Mouse (Mus musculus) neural tube, embryonic 12.5 days (tissue): Measurements from ENCODE around the gene Isoc2a. TPM values are rescaled to one million over a fixed set of nuclear protein-coding genes. Genes with fewer than 3 reads are reported as not detected.
"Not testable (repeated sequence)": the region's sequence is repeated elsewhere in the genome, so short reads cannot be mapped to it uniquely, and the experiment has no call there.

Source experiments
- ATAC-seq: fragments of 200-750 bp; cut with Nextera tagmentation; 2 replicates; pipeline ENCODE4 v1.8.0; 2017; ENCODE audit warnings: low read depth, mild to moderate bottlenecking, moderate TSS enrichment, moderate library complexity; ENCODE audit not compliant: low FRiP score
- H3K27ac ChIP-seq: fragments of 300-500 bp; sonication (generic); 2 replicates; pipeline ENCODE4 v1.5.1; 2016
- H3K27me3 ChIP-seq: fragments of 300-500 bp; sonication (generic); replicated peaks from 2 replicates; pipeline ENCODE4 v1.6.1; 2016; ENCODE audit warnings: mild to moderate bottlenecking
- H3K36me3 ChIP-seq: fragments of 300-500 bp; sonication (generic); 2 replicates; pipeline ENCODE4 v1.6.1; 2016; ENCODE audit warnings: mild to moderate bottlenecking
- H3K4me1 ChIP-seq: fragments of 300-500 bp; sonication (generic); 2 replicates; pipeline ENCODE4 v1.6.1; 2016
- H3K4me2 ChIP-seq: fragments of 300-500 bp; sonication (generic); replicated peaks from 2 replicates; pipeline ENCODE4 v1.6.1; 2016; ENCODE audit warnings: mild to moderate bottlenecking
- H3K4me3 ChIP-seq: fragments of 300-500 bp; sonication (generic); 2 replicates; pipeline ENCODE4 v1.5.1; 2016
- H3K9ac ChIP-seq: fragments of 300-500 bp; sonication (generic); 2 replicates; pipeline ENCODE4 v1.6.1; 2016; ENCODE audit warnings: mild to moderate bottlenecking
- H3K9me3 ChIP-seq: fragments of 300-500 bp; sonication (generic); 2 replicates; pipeline ENCODE4 v1.6.1; 2016; ENCODE audit warnings: mild to moderate bottlenecking
- WGBS: fragments of 180-500 bp; shearing (Covaris S2); methylation state at CpG from one replicate; pipeline ENCODE4 v1.1.7; 2016; 5-methylcytosine and 5-hydroxymethylcytosine counted together
- polyA plus RNA-seq: library from polyadenylated mRNA; unstranded; fragments of >200 nt; fragmentation: Nextera tagmentation; extraction: Ambion mirVana; gene quantifications from 2 replicates; pipeline ENCODE4 v1.2.1, GENCODE M21; 2016

The Isoc2a gene
- polyA plus RNA-seq, 1 experiment from 2014 or later: 0.93 TPM

DNA sequence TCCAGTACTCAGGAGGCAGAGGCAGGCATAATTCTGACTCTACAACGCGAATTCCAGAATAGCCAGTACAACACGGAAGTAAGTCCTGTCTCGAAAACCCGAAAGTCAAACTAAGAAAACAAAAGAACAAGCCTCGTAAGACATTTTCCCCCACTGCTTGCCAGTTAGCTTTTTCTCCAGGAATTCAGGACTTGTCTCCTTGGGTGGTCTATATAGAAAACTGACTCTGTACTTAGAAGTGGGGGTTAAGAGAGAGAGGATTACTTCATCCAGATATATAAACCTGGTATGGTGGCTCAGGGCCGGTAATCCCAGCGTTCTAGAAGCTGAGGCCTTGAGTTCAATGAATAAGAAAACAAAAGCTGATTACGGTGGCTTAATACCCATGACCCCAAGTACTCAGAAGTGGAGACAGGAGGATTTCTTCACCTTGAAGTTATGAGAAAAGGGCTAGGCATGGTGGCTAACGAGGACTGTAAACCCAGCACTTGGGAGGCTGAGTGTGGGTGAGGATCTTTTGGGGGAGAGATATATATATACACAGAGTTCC is 10.2 kb upstream of the Isoc2a start:
- Histone ChIP-seq H3K36me3 (no peaks in the 10 kb centered on the region), H3K9ac (peak overlapping the region; percentile 47), H3K4me1 (peaks cover 9% of the 10 kb centered on the region), H3K27ac (peak overlapping the region; percentile 50; the same call in 1 of the 2 replicates), H3K4me3 (peak overlapping the region; percentile 55), H3K27me3 (no peaks in the 10 kb centered on the region), H3K4me2 (peak overlapping the region; percentile 66), H3K9me3 (no peaks in the 10 kb centered on the region)
- 45% methylated on average over 10 of the region's 10 CpGs for WGBS
- ATAC-seq: no peak

DNA sequence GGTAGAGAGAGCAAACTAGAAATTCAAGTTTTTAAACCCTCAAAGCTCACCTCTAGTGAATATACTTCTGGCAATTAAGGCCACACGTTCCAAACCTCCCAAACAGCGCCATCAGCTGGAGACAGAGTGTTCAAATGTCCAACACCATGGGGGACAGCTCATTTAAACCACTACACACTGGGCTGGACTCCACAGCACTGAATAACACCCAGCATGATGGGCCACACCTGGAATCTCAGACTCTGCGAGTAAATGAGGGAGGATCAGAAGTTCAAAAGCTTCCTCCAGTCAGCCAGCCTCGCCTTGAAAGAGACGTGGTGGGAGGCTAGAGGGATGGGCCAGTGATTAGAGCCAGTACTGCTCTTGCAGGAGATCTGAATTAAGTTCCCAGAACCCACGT is 6.8 kb upstream of the Isoc2a start, which contains the start of gene Isoc2b:
Gene Isoc2b (minus strand): TSS at position 126 of the 400 bp plus-strand sequence.
- H3K4me3 ChIP-seq: no peak within 1 kb of the TSS
- ATAC-seq: no peak
- no peaks in the 10 kb centered on the region for H3K36me3 ChIP-seq
- no peak within 1 kb of the TSS for H3K4me2 ChIP-seq
- H3K9ac ChIP-seq: no peak within 1 kb of the TSS
- WGBS: 57% methylated on average over 6 of the region's 6 CpGs
- H3K27ac ChIP-seq: no peak within 1 kb of the TSS
- no peaks in the 10 kb centered on the region for H3K9me3 ChIP-seq
- H3K27me3 ChIP-seq: no peaks in the 10 kb centered on the region
- peaks cover 9% of the 10 kb centered on the region for H3K4me1 ChIP-seq

DNA sequence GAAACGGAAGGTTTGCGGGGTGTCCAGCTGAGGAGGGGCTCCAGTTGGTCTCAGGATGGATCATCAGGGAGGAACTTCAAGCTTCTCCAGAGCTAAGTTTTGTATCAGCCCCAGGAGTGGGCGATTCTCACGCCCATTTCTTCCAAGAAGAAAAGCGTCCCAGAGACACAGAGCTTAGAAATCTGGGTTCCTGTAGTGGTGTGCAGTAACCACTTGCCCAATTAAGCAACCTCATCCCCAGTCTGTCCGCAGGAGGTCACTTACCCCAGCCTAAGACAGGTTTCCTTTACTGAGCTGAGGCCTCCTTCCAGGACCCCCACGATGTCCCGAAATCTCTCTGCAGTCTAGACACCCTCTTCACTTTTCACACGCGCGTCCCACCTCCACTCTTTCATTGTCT is 273 bp downstream of the Isoc2a start:
- ATAC-seq: peak; percentile 46; the same call in 1 of the 2 replicates
- Histone ChIP-seq H3K9ac (peak overlapping the region; percentile 55; the same call in 1 of the 2 replicates), H3K9me3 (no peaks in the 10 kb centered on the region)

DNA sequence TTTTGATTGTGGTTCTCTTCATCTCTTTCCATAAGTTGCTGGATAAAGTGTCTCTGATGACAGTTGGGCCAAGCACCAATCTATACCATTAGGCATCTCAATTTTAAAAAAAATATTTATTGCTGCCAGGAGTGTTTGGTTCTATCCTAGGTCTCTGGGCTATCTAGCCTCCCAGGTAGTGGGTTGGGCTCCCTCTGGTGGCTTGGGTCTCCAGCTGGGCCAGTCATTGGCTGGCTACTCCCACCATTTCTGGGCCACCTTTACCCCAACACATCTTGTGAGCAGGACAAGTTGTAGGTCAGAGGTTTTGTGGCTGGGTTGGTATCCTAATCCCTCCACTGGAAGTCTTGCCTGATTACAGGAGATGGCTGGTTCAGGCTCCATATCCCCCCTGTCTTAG is 1.2 kb downstream of the Isoc2a start:
- ATAC-seq: no peak
- Histone ChIP-seq H3K9ac (no peak overlapping the region), H3K9me3 (no peaks in the 10 kb centered on the region), H3K27me3 (no peaks in the 10 kb centered on the region), H3K27ac (no peak overlapping the region), H3K4me2 (peak overlapping the region; percentile 80; the same call in 1 of the 2 replicates), H3K4me1 (peaks cover 8% of the 10 kb centered on the region), H3K36me3 (no peaks in the 10 kb centered on the region), H3K4me3 (no peak overlapping the region)

More for the DNA sequence above, 273 bp downstream of the Isoc2a start:
- H3K4me2 ChIP-seq: peak overlapping the region; percentile 80
- peaks cover 8% of the 10 kb centered on the region for H3K4me1 ChIP-seq
- H3K27ac ChIP-seq: no peak overlapping the region
- 10% methylated on average over 11 of the region's 11 CpGs for WGBS
- no peaks in the 10 kb centered on the region for H3K36me3 ChIP-seq
- no peaks in the 10 kb centered on the region for H3K27me3 ChIP-seq
- peak overlapping the region; percentile 45 for H3K4me3 ChIP-seq

DNA sequence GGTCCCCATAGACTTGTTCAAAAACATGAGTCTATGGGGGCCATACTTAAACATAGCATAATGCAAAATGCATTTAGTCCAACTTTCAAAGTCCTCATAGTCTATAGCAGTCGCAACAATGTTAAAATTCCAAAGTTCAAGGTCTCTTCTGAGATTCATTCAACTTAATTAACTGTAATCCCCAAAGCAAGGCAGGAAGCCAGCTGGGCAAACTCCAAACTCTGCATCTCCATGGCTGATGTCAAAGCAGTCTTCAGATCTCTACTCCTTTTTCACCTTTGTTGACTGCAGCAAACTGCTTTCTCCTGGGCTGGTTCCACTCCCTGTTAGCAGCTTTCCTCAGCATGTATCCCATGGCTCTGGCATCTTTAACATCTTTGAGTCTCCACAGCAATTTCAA is 2.1 kb downstream of the Isoc2a start:
- H3K9me3 ChIP-seq, H3K27me3 ChIP-seq, H3K4me2 ChIP-seq, H3K27ac ChIP-seq, H3K9ac ChIP-seq, H3K36me3 ChIP-seq, ATAC-seq, H3K4me1 ChIP-seq, H3K4me3 ChIP-seq: not testable (repeated sequence)
- 95% methylated on average over 1 of the region's 1 CpGs for WGBS

DNA sequence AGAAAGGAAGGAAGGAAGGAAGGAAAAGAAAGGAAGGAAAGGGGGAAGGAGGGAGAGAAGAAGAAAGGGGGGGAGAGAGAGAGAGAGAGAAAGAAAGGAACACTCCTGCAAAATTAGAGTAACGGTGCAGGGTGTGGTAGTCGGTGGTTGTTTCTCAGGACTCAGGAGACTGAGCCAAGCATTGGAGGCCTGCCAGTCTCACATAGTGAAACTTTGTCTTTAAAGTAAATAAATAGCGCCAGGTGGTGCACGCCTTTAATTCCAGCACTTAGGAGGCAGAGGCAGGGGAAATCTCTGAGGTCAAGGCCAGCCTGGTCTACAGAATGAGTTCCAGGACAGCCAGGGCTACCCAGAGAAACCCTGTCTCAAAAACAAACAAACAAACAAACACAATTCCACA is 9.7 kb downstream of the Isoc2a start:
- H3K9me3 ChIP-seq: no peaks in the 10 kb centered on the region
- ATAC-seq: no peak
- no peak overlapping the region for H3K27ac ChIP-seq
- no peak overlapping the region for H3K9ac ChIP-seq
- H3K4me1 ChIP-seq: no peaks in the 10 kb centered on the region
- H3K4me2 ChIP-seq: no peak overlapping the region
- WGBS: 84% methylated on average over 4 of the region's 4 CpGs
- H3K27me3 ChIP-seq: no peaks in the 10 kb centered on the region
- no peak overlapping the region for H3K4me3 ChIP-seq
- H3K36me3 ChIP-seq: no peaks in the 10 kb centered on the region

DNA sequence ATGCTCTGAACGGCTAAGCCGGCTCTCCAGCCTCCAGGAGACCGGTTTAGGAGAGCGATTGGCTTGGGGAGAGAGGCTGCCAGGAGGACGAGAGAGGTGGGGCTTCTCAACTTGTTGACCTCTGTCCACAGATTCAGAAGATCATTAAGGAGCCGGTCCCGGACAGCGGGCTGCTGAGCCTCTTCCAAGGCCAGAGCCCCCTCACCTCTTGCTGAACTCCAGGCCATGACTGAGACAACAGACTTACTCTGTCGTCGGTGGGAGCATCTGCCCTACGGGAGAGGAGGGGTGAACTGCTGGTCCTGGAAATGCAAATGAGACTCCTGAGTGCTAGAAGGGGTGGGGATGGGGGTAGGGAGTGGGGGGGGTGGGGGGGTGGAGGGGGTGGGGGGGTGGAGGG is 18.2 kb downstream of the Isoc2a start:
- H3K4me2 ChIP-seq: no peak overlapping the region
- peaks cover 4% of the 10 kb centered on the region; the same call in 1 of the 2 replicates for H3K4me1 ChIP-seq
- H3K9ac ChIP-seq: no peak overlapping the region
- H3K27ac ChIP-seq: no peak overlapping the region
- H3K27me3 ChIP-seq: peaks cover 7% of the 10 kb centered on the region; the same call in 1 of the 2 replicates
- WGBS: 58% methylated on average over 11 of the region's 11 CpGs
- H3K4me3 ChIP-seq: no peak overlapping the region
- H3K36me3 ChIP-seq: no peaks in the 10 kb centered on the region
- ATAC-seq: no peak
- no peaks in the 10 kb centered on the region for H3K9me3 ChIP-seq

DNA sequence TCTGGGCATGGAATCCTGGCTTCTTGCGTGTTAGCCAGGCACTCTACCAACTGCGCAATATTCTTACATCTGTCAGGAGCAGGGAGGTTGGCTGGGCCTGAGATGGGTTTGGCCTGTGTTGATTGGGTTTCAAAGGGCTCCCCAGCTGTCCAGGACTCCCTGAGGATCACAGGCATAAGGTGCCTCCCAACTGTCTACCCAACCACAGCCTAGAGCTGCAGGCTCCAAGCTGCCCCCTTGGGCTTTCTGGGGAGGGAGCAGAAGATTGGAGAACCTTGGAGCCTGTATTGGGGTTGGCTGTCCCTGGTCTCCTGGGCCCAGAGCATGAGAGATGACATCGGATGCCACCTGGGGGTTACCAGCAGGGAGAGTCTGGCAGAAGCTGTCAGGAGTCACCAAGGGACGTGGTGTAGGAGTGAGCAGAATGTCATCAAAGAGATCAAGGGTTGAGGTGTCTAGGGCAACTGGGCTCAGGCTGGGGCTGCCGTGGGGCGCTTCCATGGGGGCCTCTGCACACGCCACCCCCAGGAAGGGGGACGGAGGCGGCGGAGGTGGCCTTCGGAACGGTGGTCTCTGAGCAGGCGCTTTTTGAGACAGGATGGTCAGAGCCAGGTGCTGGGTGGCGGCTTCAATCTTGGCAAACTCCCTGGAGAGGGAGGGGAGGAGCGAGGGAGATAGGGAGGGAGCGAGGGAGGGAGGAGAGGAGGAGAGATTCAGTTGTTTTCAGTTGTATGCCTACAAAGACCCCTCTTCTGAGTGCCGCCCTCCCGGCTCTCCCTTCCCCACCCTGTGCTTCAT is 22.1 kb downstream of the Isoc2a start:
- Histone ChIP-seq H3K36me3 (no peaks in the 10 kb centered on the region), H3K4me1 (peaks cover 4% of the 10 kb centered on the region; the same call in 1 of the 2 replicates), H3K27me3 (peaks cover 7% of the 10 kb centered on the region; the same call in 1 of the 2 replicates), H3K9ac (peak overlapping the region; percentile 29; the same call in 1 of the 2 replicates), H3K4me2 (peak overlapping the region; percentile 54), H3K4me3 (peak overlapping the region; percentile 18), H3K27ac (no peak overlapping the region), H3K9me3 (peaks cover 4% of the 10 kb centered on the region; the same call in 1 of the 2 replicates)
- 22% methylated on average over 18 of the region's 18 CpGs for WGBS
- ATAC-seq: peak; percentile 61

DNA sequence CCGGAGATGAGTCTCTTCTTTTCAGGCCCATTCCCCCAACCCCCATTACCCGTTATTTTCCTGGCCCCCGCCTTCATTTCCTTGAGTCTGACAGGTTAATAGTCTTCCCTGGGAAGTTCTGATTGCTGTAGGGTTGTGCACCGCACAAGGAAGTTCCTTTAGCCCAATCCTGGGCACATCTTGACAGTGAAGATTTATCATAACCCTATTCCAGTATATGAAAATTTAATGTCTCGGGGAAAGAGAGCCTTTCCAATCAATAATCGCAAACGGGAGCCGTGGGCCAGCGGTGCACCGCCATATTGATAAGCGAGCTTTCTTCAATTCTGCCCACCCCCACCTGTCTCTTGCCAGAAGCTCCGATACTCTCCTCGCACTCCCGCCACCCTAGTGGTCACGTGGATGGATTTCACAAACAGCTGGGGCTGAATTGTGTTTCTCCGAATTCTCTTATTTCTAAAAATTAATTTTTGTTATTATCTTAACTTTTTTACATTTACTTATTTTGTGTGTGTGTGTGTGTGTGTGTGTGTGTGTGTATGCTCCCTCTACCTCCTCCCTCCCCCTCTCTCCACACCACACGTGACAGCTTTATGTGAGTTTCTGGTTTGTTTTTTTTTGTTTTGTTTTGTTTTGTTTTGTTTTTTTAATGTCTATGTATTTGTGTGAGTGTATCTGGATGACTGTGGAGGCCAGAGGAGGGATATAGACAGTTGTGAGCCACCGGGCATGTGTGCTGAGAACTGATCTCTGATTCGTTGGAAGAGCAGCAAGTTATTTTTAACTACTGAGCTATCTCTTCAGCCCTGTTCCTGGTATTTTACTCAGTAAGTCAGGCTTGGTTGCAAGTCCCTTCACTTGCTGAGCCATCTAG is 22.9 kb downstream of the Isoc2a start:
- peaks cover 7% of the 10 kb centered on the region; the same call in 1 of the 2 replicates for H3K27me3 ChIP-seq
- no peak overlapping the region for H3K27ac ChIP-seq
- peak overlapping the region; percentile 54 for H3K4me2 ChIP-seq
- H3K4me3 ChIP-seq: peak overlapping the region; percentile 18
- peak overlapping the region; percentile 29; the same call in 1 of the 2 replicates for H3K9ac ChIP-seq
- H3K9me3 ChIP-seq: peaks cover 4% of the 10 kb centered on the region; the same call in 1 of the 2 replicates
- 11% methylated on average over 19 of the region's 19 CpGs for WGBS
- H3K4me1 ChIP-seq: peaks cover 4% of the 10 kb centered on the region; the same call in 1 of the 2 replicates
- H3K36me3 ChIP-seq: no peaks in the 10 kb centered on the region
- ATAC-seq: peak; percentile 56

DNA sequence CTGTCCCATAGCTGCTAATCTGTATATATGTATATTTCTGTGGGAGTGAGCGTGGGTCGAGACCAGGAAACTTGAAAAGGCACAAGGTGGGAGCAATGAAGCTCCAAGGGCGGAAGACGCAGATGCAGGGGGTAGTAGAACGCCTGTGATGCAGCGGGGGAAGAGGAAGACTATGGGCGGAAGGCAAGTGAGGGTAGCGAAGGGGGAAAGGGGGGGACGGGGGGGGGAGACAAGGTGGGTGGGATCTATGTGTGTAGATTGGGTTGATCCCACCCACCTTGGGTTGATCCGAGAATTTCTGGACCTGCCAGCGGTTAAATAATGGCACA is 23.5 kb downstream of the Isoc2a start:
- Histone ChIP-seq H3K4me3 (no peak overlapping the region), H3K4me1 (peaks cover 4% of the 10 kb centered on the region; the same call in 1 of the 2 replicates)

DNA sequence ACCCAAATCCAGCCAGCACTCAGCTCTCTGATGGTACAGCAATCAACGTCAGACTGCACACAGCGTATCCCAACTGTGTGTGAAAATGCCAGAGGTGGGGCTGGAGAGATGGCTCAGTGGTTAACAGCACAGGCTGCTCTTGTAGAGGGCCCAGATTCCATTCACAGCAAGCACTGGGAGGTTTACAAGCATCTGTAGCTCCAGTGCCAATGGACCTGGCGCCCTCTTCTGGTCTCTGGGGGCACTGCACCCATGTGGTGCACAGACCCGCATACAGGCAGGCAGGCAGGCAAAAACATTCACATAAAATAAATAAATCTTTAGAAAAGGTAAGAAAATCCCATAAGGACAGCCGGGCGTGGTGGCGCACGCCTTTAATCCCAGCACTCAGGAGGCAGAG is 24.2 kb downstream of the Isoc2a start:
- peaks cover 4% of the 10 kb centered on the region; the same call in 1 of the 2 replicates for H3K4me1 ChIP-seq
- no peak for ATAC-seq
- WGBS: 49% methylated on average over 8 of the region's 8 CpGs

More for the DNA sequence above, 23.5 kb downstream of the Isoc2a start:
- H3K36me3 ChIP-seq: no peaks in the 10 kb centered on the region
- no peak overlapping the region for H3K27ac ChIP-seq
- peaks cover 7% of the 10 kb centered on the region; the same call in 1 of the 2 replicates for H3K27me3 ChIP-seq
- H3K4me2 ChIP-seq: peak overlapping the region; percentile 54
- ATAC-seq: no peak
- WGBS: 39% methylated on average over 11 of the region's 11 CpGs
- peaks cover 4% of the 10 kb centered on the region; the same call in 1 of the 2 replicates for H3K9me3 ChIP-seq
- H3K9ac ChIP-seq: no peak overlapping the region

More for the DNA sequence above, 24.2 kb downstream of the Isoc2a start:
- H3K4me3 ChIP-seq: no peak overlapping the region
- no peak overlapping the region for H3K27ac ChIP-seq
- peaks cover 4% of the 10 kb centered on the region; the same call in 1 of the 2 replicates for H3K9me3 ChIP-seq
- peaks cover 7% of the 10 kb centered on the region; the same call in 1 of the 2 replicates for H3K27me3 ChIP-seq
- H3K4me2 ChIP-seq: no peak overlapping the region
- no peak overlapping the region for H3K9ac ChIP-seq
- H3K36me3 ChIP-seq: no peaks in the 10 kb centered on the region
